Mouse (Mus musculus) heart, postnatal 4 days (tissue): ENCODE data around the gene Baiap2l1. TPM values are rescaled to one million over a fixed set of nuclear protein-coding genes. Genes with fewer than 3 reads are reported as not detected.
"Not testable (repeated sequence)": the region's sequence is repeated elsewhere in the genome, so short reads cannot be mapped to it uniquely, and the experiment has no call there.

Experiments
- DNase-seq: peaks from one replicate; pipeline ENCODE4 v3.0.0; 2021
- total RNA-seq, 2 experiments: library from RNA; stranded (reverse); gene quantifications; 2 replicates each; pipeline ENCODE4 v1.2.3; 2021

Baiap2l1 gene
- total RNA-seq, 2 experiments from 2014 or later = 13.6 to 15.5 TPM

DNA sequence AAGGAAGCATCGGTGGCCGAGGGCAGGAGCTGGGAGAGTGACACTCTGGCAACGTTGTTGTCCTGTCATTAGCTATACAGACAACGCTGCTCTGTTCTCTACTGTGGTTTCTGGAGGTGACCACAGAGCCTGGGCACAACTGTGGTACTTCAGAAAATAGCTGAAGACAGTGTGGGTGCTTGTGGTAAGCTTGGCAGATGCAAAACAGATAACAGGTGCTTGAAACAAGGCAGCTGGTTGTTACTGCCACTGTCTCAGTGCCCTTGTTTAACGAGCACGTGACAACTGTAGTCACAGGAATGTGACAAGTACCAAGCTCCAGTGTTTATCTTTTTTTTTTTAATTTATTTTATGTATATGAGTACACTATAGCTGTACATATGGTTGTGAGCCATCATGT is 13.3 kb downstream of the Baiap2l1 start:
- DNase-seq = no peak

DNA sequence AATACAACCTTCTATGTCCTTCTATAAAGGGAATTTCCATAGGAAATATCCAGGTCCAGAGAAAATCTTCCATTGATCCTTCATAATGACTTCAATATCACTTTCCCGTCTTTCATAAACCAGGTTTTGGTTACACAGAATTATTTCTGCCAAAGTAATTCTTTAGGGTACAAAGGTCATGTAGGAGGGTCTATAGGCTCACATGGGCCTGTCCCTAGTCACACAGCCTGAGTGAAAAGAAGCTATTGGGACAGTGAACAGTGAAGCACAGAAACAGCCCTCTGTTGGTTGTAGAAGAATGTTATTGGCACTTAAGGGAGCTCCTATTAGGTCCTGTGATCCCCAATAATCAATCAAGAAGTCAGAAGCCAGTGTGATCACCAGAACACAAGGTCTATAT is 16.8 kb downstream of the Baiap2l1 start:
- no peak for DNase-seq

DNA sequence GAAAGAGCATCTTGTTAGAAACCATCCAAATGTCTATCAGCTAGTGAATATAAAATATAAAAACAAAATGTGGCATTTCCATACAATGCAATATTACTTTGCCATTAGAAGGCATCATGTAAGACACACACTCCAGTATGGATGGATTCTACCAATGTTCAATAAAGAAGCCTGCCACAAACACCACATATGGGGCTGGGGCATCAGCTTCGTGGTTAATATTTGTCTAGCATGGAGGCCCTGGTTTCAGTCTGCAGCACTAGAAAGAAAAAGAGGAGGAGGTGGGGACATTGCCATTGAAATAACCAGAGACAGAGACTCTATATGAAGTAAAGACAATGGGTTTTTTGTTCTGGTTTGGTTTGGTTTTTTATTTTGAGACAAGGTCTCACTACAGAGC is 19.1 kb downstream of the Baiap2l1 start:
- DNase-seq = no peak

DNA sequence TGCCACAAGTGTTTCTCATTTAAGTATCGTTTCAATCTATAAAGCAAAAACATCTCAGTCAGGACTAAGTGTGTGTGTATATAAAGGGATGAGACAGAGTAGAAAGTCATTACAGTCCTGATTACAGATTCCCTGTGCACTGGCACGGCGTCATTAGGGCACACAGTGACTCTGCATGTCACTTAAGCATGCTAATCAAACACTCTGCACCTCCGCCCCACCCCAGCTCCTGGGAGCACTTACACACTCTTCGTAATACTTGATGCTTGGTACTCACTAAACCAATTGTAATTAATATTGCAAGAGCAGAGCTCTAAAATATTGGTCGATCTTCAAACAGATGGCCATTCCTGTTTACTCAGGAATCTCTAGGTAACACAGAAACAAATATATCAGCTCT is 22.6 kb downstream of the Baiap2l1 start:
- not testable (repeated sequence) for DNase-seq

DNA sequence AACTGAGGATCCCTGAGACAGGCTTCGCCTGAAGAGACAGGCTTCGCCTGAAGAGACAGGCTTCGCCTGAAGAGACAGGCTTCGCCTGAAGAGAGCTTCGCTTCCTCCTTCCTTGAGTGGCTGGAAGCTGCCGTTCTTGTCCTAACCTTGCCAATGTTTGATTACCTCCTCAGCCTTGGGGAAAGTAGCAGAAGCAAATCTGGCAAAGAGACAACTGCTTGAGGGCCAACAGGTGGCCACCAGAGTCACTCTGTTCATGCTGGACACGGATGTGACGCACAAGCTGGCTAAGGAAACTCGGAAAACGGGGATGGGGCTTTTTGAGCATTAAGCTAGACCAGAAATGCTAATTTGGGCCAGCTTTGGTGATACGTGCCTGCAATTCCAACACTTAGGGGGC is 23.9 kb downstream of the Baiap2l1 start:
- DNase-seq = no peak

DNA sequence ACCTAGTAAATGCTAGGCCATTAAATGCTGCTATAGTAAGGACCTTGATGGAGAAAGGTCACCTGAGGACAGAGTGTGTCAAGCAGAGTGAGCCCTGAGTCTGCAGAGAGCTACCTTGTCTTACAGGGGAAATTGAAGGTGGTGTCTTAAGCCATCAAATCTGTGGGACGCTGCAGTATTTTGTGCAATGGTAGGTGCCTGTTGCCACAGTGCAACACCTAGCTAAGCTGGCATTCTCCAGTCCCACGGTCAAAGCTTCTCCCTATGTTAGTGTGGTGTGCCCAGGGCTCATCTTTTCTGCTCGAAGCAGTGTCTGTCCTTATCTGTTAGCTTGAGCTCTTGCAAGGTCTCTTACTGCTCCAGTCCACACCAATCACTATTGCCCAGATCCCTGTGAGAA is 35.2 kb downstream of the Baiap2l1 start:
- no peak for DNase-seq

DNA sequence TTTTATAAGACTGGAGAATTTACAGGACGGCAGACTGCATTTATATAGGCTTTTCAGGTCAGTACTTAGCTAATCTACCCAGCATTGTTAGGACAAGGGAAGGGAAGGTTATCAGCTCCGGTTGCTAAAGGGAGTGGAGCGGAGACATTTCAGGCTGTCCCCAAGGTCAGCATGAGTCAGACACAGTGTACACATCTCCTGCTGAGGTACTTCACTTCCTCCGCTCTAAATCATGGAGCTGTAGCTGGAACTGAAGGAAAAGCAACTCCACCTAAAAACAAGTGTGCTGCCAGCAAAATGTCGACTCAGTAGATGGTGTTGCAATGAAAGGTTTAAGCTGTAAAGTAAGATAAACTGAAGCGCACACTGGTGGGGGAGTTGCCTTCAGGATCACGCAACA is 36.2 kb downstream of the Baiap2l1 start:
- DNase-seq = peak; percentile 29

DNA sequence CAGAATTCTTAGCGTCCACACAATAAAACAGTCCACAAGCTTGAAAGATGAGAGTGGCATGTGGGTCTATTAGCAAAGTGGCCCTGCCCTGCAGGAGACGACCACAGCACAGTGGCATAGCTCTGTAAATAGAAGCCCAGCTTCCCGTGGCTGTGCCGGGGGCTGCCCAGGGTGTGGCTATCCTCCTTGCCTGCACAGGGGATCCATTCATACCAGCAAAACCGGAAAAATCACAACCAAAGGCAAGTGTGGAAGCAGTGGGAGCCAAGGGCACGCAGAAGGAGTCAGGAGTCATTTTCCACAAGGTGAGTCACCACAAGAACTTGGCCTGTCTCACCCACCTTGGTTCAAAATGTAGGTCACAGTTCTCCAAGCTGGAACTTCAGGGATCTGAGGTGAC is 39.6 kb downstream of the Baiap2l1 start:
- no peak for DNase-seq

DNA sequence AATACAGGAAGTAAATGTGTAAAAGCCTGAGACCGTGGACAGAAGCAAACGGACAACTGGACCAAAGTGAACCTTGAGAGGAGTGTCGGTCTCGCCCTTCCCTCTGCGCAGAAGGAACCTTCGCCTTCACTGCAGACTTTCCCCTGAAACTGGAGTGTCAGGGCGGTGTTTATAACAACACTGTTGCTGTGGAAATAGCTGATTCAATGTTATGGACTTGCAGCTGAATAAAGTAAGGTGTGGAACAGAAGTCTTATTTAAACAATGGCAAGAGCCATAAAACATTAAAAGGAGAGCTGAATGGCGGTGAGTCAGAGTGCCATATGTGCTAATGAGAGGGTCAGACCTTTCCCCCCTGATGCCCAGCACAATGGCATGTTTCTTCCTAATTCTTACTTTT is 40.5 kb downstream of the Baiap2l1 start:
- no peak for DNase-seq

DNA sequence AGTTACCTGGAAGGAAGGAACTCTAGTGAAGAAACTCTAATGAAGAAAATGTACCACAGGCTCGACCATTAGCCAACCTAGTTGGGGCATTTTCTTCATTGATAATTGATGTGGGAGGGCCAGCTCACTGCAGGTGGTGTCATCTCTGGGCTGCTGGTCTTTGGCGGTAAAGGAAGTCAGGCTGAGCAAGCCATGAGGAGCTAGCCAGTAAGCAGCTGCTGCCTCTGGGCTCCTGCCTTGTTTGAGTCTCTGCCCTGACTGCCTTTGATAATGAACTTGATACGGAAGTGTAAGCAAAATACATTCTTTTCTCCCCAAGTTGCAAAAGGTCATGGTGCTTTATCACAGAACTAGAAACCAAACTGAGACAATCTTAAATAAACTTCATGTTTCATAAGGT is 41.5 kb downstream of the Baiap2l1 start:
- no peak for DNase-seq

DNA sequence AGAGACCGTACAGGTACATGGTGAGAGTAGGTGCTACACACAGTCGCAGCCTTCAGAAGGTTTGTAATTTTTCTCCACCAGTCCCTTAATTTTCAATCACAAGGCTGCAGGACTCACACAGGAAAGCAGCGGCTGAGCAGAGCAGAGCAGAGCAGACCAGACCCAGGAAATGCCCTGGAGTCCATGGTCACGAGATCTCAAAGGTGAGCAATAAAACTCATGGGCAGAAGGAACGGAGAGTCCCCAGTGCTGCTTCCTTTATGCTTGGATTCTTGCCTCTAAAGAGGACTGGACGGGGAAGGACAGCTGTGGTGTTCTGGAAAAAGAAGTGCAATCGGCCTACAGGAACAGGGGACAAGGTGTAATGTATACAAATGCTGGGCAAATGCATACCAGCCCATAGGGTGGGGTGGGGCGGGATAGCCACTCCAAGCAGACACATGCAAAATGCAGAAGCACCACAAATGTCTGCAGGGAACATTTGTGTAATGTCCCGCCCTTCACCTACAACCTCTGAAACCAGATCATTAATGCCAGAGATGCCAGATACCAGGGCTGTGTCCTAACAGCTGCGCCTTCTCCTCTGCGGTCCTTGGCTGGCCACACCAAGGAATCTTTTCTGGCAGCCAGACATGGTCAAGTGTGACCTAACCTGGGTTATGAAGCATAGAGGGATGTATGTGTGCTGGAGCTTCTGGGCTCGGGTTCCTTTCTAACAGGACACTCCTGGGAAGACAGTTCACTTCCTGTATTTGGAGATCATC is 43.0 kb downstream of the Baiap2l1 start:
- no peak for DNase-seq

DNA sequence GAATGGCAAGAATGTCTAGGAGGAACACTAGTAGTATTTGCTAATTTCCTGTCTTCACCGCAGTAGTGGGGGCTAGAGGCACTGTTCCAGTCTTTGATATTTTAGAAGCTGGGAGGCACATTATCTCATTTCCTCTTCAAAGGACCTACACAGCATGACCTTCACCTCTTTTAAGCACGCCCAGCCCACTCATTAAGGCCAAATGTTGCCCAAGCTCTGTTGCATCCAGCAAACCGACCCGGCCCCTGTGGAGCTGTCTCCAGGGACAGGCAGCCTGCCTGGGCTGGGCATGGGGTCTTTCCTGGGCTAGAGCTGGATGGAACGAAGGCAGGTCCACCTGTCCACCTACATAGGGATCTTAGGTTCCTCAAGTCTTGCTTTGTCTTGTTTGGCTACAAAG is 44.6 kb downstream of the Baiap2l1 start:
- no peak for DNase-seq

DNA sequence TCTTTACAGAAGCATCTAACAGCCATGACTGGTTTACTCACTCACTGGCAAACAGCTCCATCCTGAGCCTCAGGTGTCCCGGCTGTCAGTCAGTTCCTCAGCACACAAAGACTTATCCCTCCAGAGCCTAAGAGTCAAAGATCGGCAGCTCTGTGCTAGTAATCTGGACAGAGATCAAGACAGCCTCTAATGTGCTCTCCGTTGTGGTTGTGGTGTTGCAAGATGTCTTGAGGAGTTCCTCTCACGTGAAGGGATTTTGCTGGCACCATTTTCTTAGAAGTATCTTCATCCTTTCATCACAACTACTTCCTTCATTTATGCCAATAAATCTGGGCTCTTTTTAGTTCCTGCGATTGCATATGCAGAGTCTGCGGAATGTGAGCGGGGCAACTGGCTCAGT is 45.7 kb downstream of the Baiap2l1 start:
- DNase-seq = no peak

DNA sequence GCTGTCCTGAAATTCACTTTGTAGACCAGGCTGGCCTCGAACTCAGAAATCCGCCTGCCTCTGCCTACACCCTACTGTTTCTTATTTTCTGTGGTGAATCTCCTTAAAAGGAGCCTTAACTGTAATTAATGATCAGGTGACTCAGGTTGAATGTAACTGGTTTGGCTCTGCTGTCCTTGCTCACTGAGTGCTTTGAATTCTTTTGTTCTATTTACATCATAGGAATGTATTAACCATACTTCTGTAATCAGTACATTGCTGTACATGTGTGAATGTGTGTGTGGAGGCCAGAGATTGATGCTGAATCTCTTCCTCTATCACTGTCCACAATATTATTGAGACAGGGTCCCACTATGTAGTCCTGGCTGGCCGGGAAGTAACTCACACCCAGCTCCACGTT is 49.0 kb downstream of the Baiap2l1 start:
- DNase-seq = no peak

DNA sequence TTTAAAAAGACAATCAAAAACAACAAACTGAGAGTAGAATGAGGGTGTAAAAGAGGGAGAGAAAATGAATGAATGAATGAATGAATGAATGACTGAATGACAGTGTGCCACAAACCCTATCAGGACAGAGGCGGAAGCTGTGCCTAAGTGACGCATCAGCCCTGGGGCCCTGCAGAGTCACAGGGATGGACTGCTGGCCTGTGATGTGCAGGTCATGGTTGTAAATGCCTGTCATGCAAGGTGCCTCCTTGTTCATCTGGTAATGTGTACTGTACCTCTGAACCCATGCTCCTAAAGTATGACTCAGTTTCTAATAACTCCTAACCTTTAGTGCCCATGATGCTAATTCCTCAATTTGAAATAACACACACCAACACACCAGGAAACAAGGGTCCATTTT is 54.8 kb downstream of the Baiap2l1 start:
- no peak for DNase-seq

DNA sequence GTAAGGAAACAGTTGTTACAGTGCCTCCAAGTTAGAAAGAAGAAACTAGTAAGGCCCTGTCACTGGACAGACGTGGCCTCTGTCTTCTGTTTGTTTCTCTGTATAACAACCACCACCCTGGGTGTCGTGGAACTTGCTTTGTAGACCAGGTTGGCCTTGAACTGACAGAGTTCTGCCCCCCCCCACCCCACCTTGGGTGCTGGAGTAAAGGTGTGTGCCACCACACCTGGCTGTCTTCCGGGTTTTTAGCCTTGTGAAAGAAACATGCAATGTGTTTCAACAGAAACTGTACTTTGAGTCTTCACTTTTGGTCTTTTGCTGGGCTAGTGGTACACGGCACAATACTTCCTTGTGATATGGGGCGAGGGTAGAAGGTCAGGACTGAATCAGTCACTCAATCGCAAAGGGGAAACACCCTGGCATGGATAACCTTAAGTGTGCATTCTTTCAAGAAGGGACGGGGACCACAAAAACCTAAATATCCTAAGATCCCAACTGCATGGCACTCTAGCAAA is 61.8 kb downstream of the Baiap2l1 start:
- DNase-seq = no peak

DNA sequence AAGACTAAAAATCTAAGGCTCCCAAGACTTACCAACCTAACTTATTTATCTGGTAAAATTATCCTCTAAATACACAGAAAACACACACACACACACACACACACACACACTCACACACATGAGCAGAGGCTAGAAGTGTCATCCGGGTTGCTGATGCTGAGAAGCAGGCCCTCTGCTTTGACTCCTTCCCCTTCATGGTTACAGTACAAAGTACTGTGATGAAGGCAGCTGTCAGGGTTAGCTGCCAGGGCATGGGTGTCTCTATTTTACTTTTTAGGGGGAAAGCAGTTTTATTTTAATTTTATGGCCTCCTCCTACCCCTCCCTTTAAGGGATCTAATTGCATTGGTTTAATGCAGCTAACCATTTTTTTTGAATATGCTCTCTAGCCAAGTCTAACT is 62.6 kb downstream of the Baiap2l1 start:
- no peak for DNase-seq

DNA sequence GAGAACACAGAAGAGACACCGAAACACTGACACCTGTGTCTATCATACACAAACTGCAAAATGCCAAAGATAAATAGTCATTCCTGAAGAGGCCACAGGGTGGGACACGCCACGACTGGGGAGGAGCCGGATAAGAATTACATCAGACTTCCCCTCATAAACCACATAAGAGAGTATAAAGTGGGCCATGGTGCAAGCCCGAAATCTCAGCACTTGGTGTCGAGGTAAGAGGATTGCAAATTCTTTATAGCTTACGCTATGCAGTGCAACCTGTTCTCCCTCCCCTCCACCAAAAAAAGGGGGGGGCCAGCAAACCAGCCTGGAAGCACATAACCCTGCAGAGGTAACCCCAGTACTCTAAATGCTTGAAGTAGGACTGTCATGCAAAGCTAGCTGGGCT is 63.0 kb downstream of the Baiap2l1 start:
- no peak for DNase-seq

DNA sequence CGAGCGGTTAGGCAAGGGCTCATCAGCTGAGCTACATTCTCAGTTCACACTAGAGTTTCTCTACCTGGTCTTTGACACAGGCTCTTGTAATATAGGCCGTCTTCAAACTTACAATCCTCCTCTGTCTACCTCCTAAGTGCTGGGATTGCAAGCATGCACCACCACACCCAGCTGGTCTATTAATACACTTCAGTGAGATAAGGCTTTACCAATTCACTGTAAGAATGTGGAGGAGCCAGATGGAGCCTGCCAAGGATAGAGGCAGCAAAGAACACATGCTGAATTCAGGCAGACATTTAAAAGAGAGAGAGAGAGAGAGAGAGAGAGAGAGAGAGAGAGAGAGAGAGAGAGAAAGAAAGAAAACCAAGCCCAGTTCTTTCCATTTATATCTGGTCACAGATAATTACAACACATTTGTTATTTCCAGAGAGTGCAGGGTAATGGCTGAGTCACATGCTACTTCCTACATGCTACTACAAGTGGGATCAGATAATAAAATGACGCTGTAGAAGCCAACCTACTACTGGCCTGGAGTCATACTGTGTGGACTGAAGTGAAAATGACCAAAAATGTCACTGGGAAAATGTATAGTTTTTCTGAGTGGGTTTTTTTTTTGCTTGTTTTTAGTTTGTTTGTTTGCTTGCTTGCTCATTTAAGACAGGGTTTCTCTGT is 68.0 kb downstream of the Baiap2l1 start:
- peak; percentile 45 for DNase-seq

DNA sequence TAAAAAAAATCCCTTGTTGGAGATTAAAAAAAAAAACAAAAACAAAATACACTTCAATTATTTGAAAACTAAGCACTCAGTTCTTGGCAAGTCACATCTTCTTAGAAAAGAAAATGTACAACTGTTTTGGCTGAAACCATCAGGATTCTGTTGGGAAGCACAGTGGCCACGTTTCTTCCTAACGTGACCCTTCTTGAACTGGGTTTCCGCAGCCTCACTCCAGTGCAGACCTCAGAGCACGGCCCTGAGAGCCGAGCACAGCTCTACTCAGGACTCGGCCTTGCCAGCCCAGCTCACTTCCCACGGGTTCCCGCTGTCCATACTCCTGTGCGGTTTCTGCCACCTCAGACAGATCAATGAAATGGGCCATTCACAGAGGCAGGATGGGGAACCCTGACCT is 69.5 kb downstream of the Baiap2l1 start:
- no peak for DNase-seq

DNA sequence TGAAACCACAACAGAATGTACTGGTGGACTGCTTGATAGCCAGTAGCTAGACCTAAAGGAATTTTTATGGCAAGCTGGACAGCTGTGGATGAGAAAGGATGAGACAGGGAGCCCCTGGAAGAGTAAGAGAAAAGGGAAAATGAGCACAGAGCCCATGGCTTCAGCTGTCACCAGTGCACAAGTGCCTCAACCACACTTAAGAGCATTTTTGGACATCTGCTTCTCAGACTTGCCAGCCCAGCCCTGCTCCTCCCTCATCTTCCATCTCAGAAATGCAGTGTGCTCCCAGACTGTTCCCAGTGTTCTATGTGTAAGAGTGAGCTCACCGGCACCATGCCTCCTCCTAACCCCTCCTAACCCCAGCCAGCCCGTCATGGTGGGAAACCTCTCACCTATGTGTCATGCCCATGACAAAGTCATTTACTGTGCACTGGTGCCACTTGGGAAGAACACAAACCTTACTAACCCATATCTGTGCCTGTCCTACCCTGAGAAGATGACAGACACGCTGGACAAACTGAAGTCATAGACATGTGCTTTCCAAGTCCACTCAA is 70.6 kb downstream of the Baiap2l1 start:
- DNase-seq = no peak

DNA sequence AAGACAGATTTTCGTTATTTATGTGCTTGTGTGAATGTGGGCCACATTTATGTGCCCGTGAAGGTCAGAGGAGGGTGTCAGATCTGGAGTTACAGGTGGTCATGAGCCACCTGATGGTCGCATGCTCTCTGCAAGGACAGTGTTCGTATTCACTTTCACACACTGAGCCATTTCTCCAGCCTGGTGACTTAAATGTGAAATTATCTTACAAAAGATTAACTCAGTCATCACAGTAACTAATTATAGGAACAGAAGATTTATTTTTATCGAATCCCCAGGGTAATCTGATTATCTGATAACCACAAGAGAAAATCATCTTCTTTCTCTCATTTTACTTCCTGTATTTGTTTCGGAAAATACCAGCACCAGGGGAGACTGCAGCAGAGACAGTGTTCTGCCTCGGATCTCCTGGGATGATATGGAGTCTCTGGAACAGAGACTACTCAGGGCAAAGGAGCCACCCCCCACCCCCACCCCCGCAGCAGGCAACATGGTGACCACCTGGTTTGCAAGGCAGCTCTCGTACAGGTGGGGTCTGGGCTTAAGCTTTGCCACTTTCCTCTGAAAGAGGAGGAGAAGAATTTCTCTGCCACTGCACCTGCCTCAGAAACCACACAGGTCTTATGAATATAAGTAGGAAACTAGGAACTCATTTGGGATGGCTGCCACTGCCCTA is 71.2 kb downstream of the Baiap2l1 start:
- DNase-seq = no peak

DNA sequence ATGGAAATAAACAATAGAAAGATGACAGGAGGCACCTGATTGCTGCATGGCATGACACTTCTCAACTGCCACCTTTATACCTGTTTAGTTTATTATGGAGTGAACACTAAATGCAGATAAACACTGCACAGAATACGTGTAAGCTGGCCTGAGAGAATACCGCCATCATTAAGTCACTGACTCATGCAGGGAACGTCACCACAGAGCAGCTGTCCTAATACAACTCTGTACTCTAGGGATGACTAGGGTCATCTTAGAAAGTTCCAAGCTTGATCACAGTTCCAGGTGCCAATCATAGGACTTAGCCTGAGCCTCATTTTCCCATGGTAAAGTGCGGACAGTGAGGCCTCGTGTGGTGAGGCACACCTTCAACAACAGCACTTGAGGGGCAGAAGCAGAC is 73.3 kb downstream of the Baiap2l1 start:
- no peak for DNase-seq
